Mouse (Mus musculus) cerebellum, adult 2 months (tissue): ENCODE measurements at regions not wholly inside any gene's neighbourhood (a gene's known extent, or its start where the extent isn't known, plus 50 kb on each side); places are given as distances from the start of the nearest gene placed in this dataset.

ENCODE experiments used
- DNase-seq, 2 experiments: peaks; one replicate each; pipeline ENCODE4 v3.0.0; 2021
- H3K27ac ChIP-seq: fragments of 200-500 bp; 2 replicates; pipeline ENCODE4 v1.5.1; 2012; ENCODE audit warnings: low read length, control low read depth, inconsistent platforms; ENCODE audit not compliant: insufficient read depth
- H3K27me3 ChIP-seq: fragments of 200-500 bp; 2 replicates; pipeline ENCODE4 v1.6.1; 2012; ENCODE audit warnings: inconsistent platforms, mild to moderate bottlenecking, low read length, moderate library complexity; ENCODE audit not compliant: control insufficient read depth, insufficient read depth
- H3K4me1 ChIP-seq: fragments of 200-500 bp; 2 replicates; pipeline ENCODE4 v1.6.1; 2011; ENCODE audit warnings: low read length; ENCODE audit not compliant: control insufficient read depth, insufficient read depth
- H3K4me3 ChIP-seq: fragments of 200-500 bp; replicated peaks from 2 replicates; pipeline ENCODE3; 2011; ENCODE audit warnings: mild to moderate bottlenecking, low read depth, low read length, control low read depth; ENCODE audit not compliant: insufficient read depth
- CTCF ChIP-seq: fragments of 200-500 bp; IDR thresholded peaks from 2 replicates; pipeline ENCODE4 v1.5.1; 2011; ENCODE audit warnings: low read depth, mild to moderate bottlenecking, control low read depth, low read length, moderate library complexity, borderline replicate concordance; ENCODE audit not compliant: insufficient read depth
- POLR2A ChIP-seq: fragments of 200-500 bp; IDR thresholded peaks from 2 replicates; pipeline ENCODE4 v1.6.1; 2011; ENCODE audit warnings: low read length, control low read depth, borderline replicate concordance; ENCODE audit not compliant: insufficient read depth
- WGBS: fragments of 180-500 bp; shearing (Covaris S2); methylation state at CpG from one replicate; pipeline ENCODE4 v1.1.7; 2018; 5-methylcytosine and 5-hydroxymethylcytosine counted together

DNA sequence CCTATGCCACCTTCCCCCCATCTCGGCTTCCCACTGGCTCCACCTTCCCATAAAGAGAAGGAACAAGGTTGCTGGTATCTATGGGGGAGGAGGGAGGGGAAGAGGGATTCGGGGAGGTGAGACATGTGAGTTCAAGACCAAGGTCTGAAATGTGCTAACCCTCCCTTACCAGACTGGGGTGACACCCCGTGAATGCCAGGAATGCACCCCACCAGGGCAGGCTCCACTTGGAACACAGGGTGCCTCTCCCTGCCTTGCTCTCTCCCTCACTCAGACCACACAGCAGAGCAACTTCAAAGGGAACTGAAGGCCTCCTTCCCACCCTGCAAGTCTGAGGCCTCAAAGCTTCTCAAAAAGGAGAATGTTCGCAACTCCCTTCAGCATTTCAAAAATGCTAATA, 230.5 kb upstream of the Rgma start:
- TF ChIP-seq CTCF: no peak
- no peak for TF ChIP-seq POLR2A
- H3K27ac ChIP-seq: no peak overlapping the region
- H3K4me1 ChIP-seq: peaks cover 4% of the 10 kb centered on the region; the same call in 1 of the 2 replicates
- no peak for DNase-seq
- WGBS: 70% methylated on average over 4 of the region's 4 CpGs
- H3K27me3 ChIP-seq: no peaks in the 10 kb centered on the region
- no peak overlapping the region for H3K4me3 ChIP-seq

DNA sequence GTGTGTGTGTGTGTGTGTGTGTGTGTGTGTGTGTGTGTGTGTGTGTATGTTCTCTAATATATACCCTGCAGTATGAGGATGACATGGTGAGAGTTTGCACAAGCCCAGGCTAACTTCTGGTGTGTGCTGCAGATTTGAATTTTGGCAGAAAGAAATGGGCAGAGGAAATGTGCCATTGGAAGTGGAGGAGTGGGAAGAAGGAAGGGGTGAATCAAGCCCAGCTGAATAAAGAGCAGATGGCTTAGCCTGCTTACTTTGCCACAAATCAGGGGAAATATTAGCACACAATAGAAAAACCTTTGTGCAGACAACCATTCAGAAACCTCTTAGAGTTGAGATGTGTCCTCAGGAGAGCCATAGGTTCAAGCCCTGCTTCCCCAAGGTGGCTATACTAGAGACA, 228.1 kb upstream of the Rgma start:
- no peak for TF ChIP-seq CTCF
- TF ChIP-seq POLR2A: no peak
- DNase-seq: no peak
- Histone ChIP-seq H3K27ac (no peak overlapping the region), H3K4me3 (no peak overlapping the region), H3K4me1 (peaks cover 4% of the 10 kb centered on the region; the same call in 1 of the 2 replicates), H3K27me3 (no peaks in the 10 kb centered on the region)

- no peak for DNase-seq
- TF ChIP-seq CTCF (no peak), POLR2A (no peak)
- 84% methylated on average over 7 of the region's 7 CpGs for WGBS
- Histone ChIP-seq H3K4me3 (no peak overlapping the region), H3K4me1 (no peaks in the 10 kb centered on the region), H3K27ac (no peak overlapping the region), H3K27me3 (no peaks in the 10 kb centered on the region)
Observed at GRCm38 (mm10) chr7:73150436-73150835, 224.9 kb upstream of the Rgma start.

DNA sequence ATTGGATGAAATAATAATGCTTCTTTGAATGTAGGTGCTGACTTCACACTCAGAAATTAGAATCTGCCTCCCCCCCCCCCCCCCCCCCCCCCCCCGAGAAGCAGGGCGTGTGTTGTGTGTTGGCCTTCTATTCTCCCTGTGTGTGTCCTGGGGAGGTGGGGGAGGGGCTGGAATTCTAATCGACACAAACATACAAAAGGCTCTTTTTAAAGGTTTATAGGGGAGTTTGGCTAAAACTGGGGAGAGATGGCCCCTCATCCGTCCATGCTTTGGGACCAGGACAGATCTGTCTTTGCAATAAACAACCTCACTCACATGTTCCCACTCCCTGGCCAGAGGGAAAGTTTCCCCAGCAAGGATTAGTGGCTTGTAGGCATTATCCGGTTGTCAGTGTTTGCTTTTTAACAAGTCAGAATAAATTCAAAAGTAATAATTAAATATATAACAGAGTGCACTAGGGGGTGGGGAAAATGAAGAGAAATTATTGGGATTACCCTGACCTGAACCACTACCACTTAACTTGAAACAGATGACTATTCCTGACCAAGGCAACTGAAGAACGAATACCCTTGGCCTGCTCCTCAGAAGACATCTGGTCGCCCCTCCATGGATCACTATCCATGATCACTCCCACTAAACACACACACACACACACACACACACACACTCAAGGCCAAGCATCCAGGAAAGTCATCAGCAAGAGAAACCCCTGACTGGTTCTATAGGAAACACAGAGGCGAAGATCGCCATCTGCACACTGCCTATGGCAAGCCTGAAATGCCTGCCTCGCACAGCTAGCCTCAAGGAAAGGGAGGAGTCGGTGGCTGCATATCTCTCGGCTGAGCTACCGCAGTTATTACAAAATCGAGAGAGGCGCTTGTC, 223.5 kb upstream of the Rgma start:
- H3K4me3 ChIP-seq: no peak overlapping the region
- no peak for DNase-seq
- no peaks in the 10 kb centered on the region for H3K27me3 ChIP-seq
- WGBS: 59% methylated on average over 14 of the region's 15 CpGs
- H3K27ac ChIP-seq: no peak overlapping the region
- H3K4me1 ChIP-seq: no peaks in the 10 kb centered on the region
- TF ChIP-seq CTCF: no peak
- TF ChIP-seq POLR2A: no peak

GRCm38 (mm10) chr7:73153668-73154067, 221.6 kb upstream of the Rgma start:
- no peaks in the 10 kb centered on the region for H3K4me1 ChIP-seq
- H3K27ac ChIP-seq: no peak overlapping the region
- DNase-seq: no peak
- no peak overlapping the region for H3K4me3 ChIP-seq
- TF ChIP-seq POLR2A: no peak
- no peak for TF ChIP-seq CTCF
- no peaks in the 10 kb centered on the region for H3K27me3 ChIP-seq
- 97% methylated on average over 1 of the region's 1 CpGs for WGBS

DNA sequence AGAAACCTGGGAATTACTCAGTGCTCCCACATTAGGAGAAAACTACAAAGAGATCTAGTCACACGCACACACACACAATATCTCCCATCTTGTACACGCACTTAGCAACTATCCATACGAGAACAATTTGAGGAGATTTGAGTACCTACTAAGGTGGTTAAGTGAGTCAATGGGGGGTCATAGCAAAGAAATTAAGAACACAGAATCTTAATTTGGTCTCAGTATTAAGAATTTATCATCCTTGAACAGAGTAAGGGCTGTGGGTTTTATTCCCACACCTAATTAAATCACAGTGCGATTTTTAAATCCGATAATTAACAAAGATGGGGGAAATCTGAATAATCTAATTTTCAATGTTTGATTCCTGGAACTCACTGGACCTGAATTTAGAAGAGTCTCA, 216.5 kb upstream of the Rgma start:
- Histone ChIP-seq H3K4me1 (no peaks in the 10 kb centered on the region), H3K27me3 (no peaks in the 10 kb centered on the region), H3K4me3 (no peak overlapping the region), H3K27ac (no peak overlapping the region)
- WGBS: 93% methylated on average over 5 of the region's 5 CpGs
- TF ChIP-seq POLR2A (no peak), CTCF (no peak)
- DNase-seq: no peak

- TF ChIP-seq POLR2A (no peak), CTCF (no peak)
- no peak for DNase-seq
- no peak overlapping the region for H3K27ac ChIP-seq
- 84% methylated on average over 8 of the region's 8 CpGs for WGBS
- no peak overlapping the region for H3K4me3 ChIP-seq
- no peaks in the 10 kb centered on the region for H3K4me1 ChIP-seq
- no peaks in the 10 kb centered on the region for H3K27me3 ChIP-seq
Observed at GRCm38 (mm10) chr7:73160968-73161367, 214.3 kb upstream of the Rgma start.

- Histone ChIP-seq H3K27me3 (no peaks in the 10 kb centered on the region), H3K27ac (no peak overlapping the region), H3K4me3 (no peak overlapping the region), H3K4me1 (no peaks in the 10 kb centered on the region)
- TF ChIP-seq POLR2A (no peak), CTCF (no peak)
- 60% methylated on average over 5 of the region's 5 CpGs for WGBS
- no peak for DNase-seq
Observed at GRCm38 (mm10) chr7:73163687-73164086, 211.6 kb upstream of the Rgma start.
